Mouse (Mus musculus) yolk sac, embryonic 10.5 days (tissue): Measurements from ENCODE around the gene Slc25a29.

Experiments
- DNase-seq: peaks from one replicate; pipeline ENCODE4 v3.0.0-alpha.2; 2017; ENCODE audit warnings: low spot score

Slc25a29 gene

GRCm38 (mm10) chr12:108794979-108795537 lies 40.6 kb downstream of the Slc25a29 start:
- DNase-seq: peak; percentile 15

- DNase-seq: peak; percentile 82
Observed at GRCm38 (mm10) chr12:108794078-108794711, 41.5 kb downstream of the Slc25a29 start.

GRCm38 (mm10) chr12:108793453-108793941 lies 42.2 kb downstream of the Slc25a29 start:
- peak; percentile 38 for DNase-seq

- peak; percentile 99 for DNase-seq
Observed at GRCm38 (mm10) chr12:108792546-108793452, 42.9 kb downstream of the Slc25a29 start, which contains the start of gene Yy1. Gene Yy1 (plus strand): TSS chr12:108792973.

GRCm38 (mm10) chr12:108792152-108792545 lies 43.5 kb downstream of the Slc25a29 start:
- DNase-seq: peak; percentile 78

GRCm38 (mm10) chr12:108787329-108787728 lies 48.4 kb downstream of the Slc25a29 start:
- DNase-seq: no peak

GRCm38 (mm10) chr12:108785161-108785560 lies 50.5 kb downstream of the Slc25a29 start:
- no peak for DNase-seq

GRCm38 (mm10) chr12:108780108-108780877 lies 55.4 kb downstream of the Slc25a29 start:
- DNase-seq: no peak
